Mouse (Mus musculus): Measurements from ENCODE around the gene Prkcg.
A peak's percentile ranks its signal among the peaks of the same experiment; 100 is the strongest.

Prkcg gene

DNA sequence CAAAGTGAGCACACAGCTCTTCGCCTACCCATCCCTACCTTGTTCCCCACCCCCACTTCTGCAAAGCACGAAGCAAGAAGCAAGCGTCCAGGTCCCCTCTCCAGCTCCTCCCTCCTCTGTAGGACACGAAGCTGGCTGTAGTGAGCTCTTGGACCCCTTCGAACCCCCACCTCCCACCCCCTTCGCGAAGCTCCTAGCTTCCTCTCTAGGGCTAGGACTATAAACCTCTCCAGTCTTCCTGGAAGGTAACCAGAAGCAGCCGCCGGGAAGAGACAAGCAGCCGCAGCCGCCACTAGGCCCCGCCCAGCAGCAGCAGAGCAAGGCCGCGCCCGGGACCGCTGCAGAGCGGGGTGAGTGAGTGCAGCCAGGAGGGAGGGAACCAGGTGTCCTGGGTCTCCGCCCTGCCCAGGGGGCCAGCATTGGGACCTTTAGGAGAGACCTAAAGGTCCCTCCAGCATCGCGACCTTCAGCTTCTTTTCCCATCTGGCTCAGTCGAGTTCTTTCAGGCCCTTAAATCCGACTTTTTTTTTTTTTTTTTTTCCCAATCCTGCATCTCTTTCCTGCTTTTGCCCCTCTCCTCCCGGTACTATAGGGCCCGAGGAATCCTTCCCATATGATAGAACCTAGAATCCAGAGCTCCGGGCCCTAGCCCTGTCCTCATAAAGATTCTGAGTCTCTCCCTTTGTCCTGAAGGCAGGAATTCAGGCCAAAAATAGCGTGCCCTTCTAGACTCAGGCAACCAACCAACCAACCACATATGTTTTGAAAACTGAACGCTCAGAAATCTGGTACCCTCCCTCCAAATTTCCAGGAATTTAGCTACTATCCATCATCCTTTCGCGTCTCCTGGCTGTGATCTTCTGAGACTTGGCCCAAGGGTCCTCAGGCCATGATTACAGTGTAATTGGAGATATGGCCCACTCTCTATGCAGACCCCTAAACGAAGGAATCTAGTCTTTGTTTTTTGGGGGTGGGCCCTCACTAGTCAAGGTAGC is at the start of gene Prkcg, which contains the start of gene Myadm:
TSS of gene Prkcg (plus strand) at position 204 of the 995 bp plus-strand sequence.
TSS of gene Myadm (plus strand) at position 105 of the 995 bp plus-strand sequence.
- TF ChIP-seq GATA4 (IDR thresholded peaks at IDR 0.05; ENCODE audit: insufficient replicate concordance, low read length), result no peak

DNA sequence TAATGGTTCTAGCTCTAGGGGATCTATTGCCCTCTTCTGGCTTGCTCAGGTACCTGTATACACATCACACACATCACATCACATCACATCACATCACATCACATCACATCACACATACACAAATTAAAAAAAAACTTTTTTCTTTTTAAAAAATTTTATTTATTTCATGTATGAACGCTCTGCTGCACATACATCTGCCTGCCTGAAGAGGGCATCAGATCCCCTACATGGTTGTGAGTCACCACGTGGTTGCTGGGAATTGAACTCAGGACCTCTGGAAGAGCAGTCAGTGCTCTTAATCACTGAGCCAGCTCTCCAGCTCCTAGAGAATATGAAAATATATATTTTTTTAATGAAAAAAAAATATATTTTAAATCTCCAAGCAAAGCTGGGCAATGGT is 49.8 kb upstream of the Prkcg start:
- TF ChIP-seq GATA4 (IDR thresholded peaks at IDR 0.05; ENCODE audit: insufficient replicate concordance, low read length), result no peak

DNA sequence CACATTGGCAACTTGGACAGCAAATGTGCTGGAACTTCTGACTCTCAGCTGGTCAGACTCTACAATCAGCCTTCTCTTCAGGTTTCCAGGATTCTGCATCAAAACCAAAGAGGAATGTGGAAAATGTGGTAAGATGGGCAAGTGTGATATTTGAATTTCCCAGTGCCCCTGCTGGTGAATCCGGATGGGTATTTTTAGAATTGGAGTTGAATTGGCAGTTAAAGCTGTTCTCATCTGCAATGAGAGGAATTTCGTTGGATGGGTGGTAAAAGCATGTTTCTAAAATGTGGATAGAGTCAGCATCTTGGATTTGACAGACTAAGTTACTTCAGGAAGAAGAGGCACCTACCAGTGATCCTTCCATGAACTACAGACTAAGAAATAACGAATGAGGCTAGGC is 28.3 kb upstream of the Prkcg start:
- no peak for TF ChIP-seq GATA4 (IDR thresholded peaks at IDR 0.05; ENCODE audit: insufficient replicate concordance, low read length)

DNA sequence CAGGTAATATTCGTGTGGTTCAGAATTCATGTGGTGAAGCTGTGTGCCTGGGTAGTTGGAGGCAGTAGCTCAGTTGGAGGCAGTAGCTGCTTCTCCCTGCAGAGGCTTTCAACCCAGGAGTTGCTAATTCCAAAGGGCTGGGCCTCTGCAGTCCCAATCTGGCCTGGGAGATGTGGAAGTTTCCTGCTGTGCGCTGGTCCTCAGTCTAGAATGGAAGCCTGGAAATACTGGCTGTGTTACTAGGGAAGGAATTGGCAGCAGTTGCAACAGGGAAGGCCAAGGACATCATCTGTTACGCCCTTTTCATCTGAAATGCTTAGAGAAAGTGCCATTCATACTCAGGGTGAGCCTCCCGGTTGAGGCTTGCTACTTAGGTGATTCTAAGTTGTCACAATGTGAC is 27.5 kb upstream of the Prkcg start:
- no peak for TF ChIP-seq GATA4 (IDR thresholded peaks at IDR 0.05; ENCODE audit: insufficient replicate concordance, low read length)

DNA sequence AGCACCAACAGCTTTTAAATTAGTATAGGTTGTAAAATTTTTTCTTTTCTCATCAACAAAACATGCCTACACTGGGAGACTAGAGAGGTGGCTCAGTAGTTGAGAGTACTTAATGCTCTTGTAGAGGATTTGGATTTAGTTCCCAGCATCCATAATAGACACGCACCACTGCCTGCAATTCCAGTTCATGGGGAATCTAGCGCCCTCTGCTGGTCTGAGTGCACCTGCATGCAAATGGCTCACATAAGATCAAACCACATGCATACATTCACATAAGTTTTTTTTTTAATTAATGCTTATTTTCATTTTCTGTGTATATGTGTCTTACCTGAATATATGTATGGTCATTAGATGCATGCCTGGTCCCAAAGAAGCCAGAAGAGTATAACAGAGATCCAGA is 26.2 kb upstream of the Prkcg start:
- no peak for TF ChIP-seq GATA4 (IDR thresholded peaks at IDR 0.05; ENCODE audit: insufficient replicate concordance, low read length)

DNA sequence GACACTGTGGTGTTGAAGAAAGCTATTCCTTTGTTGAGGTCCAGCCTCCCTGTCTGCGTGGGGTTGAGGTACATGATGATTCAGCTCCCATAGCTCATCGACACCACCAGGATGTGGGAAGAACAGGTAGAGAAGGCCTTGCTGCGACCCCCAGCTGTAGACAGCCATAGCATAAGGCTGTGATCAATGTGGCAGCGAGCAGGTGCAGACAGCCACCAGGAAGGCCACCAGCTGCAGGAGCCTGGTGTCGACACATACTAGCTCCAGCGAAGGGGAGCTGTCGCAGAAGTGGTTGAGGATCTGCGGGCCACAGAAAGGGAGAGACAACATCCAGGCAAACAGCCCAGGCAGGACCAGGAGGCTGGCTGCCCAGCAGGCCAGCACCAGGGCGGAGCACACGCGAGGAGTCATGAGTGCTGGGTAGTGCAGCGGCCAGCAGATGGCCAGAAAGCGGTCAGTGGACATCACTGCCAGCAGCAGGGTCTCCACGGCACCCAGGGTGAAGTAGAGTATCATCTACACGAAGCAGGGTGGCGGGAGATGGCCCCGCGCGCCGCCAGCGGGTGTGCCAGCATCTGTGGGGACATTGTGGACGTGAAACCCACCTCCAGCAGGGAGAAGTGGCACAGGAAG is 24.5 kb upstream of the Prkcg start:
- TF ChIP-seq GATA4 (IDR thresholded peaks at IDR 0.05; ENCODE audit: insufficient replicate concordance, low read length), result no peak

DNA sequence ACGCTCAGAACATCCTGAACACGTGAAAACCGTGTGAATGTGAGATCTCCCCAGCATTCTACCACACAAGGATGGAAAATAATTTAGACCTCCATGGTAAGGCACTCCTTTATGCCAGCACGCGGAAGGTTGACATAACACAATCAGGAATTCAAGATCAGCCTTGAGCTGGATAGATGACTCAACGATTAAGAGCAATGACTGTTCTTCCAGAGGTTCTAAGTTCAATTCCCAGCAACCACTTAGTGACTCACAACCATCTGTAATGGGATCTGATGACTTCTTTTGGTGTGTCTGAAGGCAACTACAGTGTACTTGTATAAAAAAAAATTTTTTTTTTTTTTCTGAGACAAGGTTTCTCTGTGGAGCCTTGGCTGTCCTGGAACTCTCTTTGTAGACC is 23.7 kb upstream of the Prkcg start:
- no peak for TF ChIP-seq GATA4 (IDR thresholded peaks at IDR 0.05; ENCODE audit: insufficient replicate concordance, low read length)

DNA sequence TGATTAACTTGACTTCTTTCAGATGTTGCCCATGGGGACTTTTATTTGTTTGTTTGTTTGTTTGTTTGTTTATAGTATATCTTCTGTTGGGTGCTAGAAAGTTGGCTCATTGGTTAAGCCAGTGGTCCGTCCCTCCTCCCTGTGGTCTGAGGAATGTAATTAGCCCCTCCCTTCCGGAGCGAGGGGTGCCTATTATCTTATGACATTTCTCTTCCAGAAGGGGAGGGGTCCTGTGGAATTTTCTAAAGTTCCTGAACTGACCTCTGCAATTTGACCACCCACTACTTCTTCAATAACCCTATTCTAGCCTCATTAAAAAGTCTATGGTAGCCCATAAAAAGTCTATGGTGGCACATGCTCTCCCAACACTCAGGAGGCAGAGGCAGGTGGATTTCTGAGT is 21.7 kb upstream of the Prkcg start:
- no peak for TF ChIP-seq GATA4 (IDR thresholded peaks at IDR 0.05; ENCODE audit: insufficient replicate concordance, low read length)

DNA sequence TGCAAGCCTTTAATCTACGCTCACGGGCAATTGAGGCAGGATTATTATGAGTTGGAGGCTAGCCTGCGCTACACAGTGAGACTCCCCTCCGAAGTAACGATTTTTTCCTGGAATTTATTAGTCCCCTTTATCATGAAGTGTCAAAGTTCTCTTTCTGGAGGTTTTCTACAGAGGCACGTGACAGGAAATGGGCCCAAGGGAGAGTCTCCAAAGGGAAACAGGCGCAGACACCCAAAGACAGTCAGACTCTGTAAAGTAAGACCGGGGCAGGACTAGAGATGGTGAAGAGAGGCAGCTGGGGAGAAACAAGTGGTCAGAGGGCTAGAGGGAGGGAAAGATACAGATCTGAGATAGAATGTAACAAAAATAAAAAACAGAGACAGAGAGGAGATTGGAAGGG is 21.1 kb upstream of the Prkcg start:
- TF ChIP-seq GATA4 (IDR thresholded peaks at IDR 0.05; ENCODE audit: insufficient replicate concordance, low read length), result no peak

DNA sequence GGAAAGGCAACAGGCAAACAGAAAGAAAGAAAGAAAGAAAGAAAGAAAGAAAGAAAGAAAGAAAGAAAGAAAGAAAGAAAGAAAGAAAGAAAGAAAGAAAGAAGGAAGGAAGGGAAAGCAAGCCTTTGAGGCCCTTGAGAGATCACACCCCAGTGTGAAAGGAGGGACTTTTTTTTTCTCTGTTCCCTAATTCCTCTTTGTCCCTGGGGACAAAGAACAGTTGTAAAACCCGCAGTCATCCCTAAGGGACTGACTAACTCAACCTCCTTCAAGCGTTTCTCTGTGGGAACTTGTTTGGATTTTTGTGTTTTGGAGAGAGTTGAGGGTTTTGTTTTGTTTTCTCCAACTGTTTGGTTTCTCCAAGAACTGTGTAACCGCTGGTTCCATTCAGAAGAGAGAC is 20.7 kb upstream of the Prkcg start:
- no peak for TF ChIP-seq GATA4 (IDR thresholded peaks at IDR 0.05; ENCODE audit: insufficient replicate concordance, low read length)

DNA sequence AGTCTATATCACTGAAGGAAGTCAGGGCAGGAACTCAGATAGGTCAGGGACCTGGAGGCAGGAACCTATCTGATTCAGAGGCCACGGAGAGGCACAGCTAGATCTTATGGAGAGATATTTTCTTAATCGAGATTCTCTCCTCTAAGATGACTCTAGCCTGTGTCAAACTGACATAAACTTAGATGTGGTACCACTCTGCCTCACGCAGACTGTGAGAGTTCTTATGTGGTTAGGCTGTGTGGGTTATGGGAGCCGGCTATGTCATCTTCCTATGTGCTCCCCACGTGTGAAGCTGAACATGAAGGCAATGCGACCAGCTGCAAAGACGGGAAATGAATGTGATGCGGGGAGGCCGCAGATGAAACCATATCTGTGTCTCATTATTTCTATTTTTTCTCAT is 16.8 kb upstream of the Prkcg start:
- TF ChIP-seq GATA4 (IDR thresholded peaks at IDR 0.05; ENCODE audit: insufficient replicate concordance, low read length), result no peak

DNA sequence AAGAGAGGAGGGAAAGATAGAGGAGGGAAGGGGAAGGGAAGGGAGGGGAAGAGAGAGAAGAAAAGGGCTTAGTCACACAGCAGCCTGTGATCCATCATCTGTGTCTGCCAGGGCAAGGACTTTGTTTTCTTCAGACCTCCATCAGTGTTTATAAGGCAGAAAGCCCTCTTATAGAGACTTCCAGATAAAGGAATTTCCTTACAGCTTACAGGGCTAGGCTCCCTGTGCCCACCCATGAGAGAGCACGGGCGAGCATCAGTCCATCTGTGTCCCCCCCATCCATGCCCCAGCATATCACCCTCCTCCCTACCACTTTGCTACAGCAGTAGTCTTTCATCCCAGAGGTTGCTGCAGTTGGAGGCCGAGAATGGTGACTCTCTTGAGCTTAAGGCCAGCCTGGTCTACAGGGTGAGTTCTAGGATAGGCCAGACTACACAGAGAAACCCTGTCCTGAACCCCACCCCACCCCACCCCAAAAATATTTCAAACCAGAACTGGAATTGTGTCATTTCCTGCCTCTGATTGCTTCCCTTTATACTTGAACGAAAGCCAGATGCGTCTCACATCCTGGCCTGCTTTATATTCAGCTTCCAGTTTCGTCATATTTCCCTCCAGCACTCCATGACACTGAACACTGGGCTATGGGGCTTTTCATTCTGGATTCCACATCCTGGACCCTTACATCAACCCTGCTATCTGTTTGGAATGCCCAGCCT is 13.4 kb upstream of the Prkcg start:
- TF ChIP-seq GATA4 (IDR thresholded peaks at IDR 0.05; ENCODE audit: insufficient replicate concordance, low read length), result peak; percentile 6; the same call in 1 of the 2 replicates

DNA sequence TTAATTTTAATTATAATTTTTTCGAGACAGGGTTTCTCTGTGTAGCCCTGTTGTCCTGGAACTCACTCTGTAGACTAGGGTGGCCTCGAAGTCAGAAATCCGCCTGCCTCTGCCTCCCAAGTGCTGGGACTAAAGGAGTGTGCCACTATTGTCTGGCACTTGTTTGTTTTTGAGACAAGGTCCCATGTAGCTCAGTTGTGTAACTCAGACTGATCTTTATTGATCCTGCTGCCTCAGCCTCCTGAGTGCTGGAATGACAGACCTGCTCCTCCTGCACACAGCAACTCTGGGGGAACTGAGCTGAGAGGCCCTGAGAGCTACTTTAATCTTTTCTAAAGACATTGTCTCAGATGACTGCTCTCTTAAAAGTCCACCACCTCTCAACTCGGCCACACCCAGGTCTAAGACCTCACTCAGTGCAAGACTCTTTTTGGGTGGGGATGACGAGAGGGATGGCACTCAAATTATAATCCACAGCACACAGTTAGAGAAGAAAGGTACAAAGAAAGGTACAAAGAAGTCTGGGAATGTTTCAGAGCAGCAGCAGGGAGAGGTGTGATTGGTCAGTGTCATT is 8.8 kb upstream of the Prkcg start:
- no peak for TF ChIP-seq GATA4 (IDR thresholded peaks at IDR 0.05; ENCODE audit: insufficient replicate concordance, low read length)

DNA sequence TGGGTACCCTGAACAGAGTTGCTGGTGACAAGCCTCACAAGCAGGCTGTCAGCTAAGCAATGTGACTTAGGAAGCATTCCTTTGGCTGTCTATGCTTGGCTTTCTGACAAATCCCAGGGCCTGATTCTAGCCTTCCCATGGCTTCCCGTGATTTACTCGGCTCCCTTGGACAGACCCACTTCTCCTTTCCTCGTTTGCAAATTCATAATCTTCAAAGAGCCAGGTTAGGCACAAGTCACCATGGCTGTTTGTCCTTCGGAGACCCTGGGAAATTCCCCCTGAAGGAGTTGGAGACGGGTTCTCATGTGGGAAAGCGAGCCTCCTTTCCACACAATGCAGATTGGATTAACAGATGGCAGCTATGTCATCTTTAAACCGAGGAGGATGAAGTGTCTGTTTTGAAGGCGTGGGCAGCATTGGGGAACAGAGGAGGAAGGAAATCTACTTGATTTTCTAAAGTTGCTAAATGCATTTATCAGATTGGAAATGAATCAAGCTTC is 8.3 kb upstream of the Prkcg start:
- no peak for TF ChIP-seq GATA4 (IDR thresholded peaks at IDR 0.05; ENCODE audit: insufficient replicate concordance, low read length)

DNA sequence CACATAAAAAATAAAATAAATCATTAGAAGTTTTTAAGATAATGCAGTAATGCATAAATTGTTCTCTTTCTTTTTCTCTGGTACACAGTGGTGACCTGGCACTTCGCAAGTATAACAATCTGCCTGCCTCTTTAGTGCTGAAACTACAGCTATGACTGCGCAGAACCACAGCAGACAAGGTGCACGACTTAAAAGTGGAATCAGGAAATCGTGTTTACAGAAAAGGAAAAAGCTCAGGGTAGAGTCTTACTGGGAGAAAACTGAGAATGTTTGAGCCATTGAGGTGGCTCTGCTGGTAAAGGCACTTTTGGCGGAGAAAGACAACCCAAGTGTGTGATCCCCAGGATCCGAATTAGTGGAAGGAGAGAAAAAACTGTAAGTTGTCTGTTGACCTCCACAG is 7.2 kb upstream of the Prkcg start:
- no peak for TF ChIP-seq GATA4 (IDR thresholded peaks at IDR 0.05; ENCODE audit: insufficient replicate concordance, low read length)
